Mouse (Mus musculus) T-cell, adult 2 months (primary cell): ENCODE measurements around the gene Ak6.

Experiments used
- DNase-seq: peaks from one replicate; pipeline ENCODE4 v3.0.0; 2022; ENCODE audit warnings: low spot score

The Ak6 gene

GRCm38 (mm10) chr13:100650550-100651438, at the start of gene Ak6, which contains the start of gene Rad17:
Gene Ak6 (plus strand): TSS chr13:100650979.
Gene Rad17 (minus strand): TSS chr13:100651051.
- peak; percentile 94 for DNase-seq

- DNase-seq = no peak
These were observed 49.7 kb upstream of the Ak6 start for GRCm38 (mm10) chr13:100601034-100601433.

GRCm38 (mm10) chr13:100602239-100602902, 48.4 kb upstream of the Ak6 start:
- no peak for DNase-seq

- DNase-seq = no peak
These were observed 47.6 kb upstream of the Ak6 start for GRCm38 (mm10) chr13:100603031-100603737.

- no peak for DNase-seq
These were observed 47.1 kb upstream of the Ak6 start for GRCm38 (mm10) chr13:100603738-100604095.

GRCm38 (mm10) chr13:100605845-100606244, 44.9 kb upstream of the Ak6 start:
- no peak for DNase-seq

GRCm38 (mm10) chr13:100607756-100608155, 43.0 kb upstream of the Ak6 start:
- no peak for DNase-seq

GRCm38 (mm10) chr13:100611266-100611665, 39.5 kb upstream of the Ak6 start:
- no peak for DNase-seq

GRCm38 (mm10) chr13:100612251-100612650, 38.5 kb upstream of the Ak6 start:
- no peak for DNase-seq

GRCm38 (mm10) chr13:100612903-100613302, 37.9 kb upstream of the Ak6 start:
- DNase-seq = no peak

- DNase-seq = peak; percentile 41
These were observed 34.3 kb upstream of the Ak6 start, which contains the start of gene Marveld2 for GRCm38 (mm10) chr13:100616181-100617087. Gene Marveld2 (minus strand): TSS chr13:100616971.

- no peak for DNase-seq
These were observed 33.2 kb upstream of the Ak6 start for GRCm38 (mm10) chr13:100617583-100617982.

GRCm38 (mm10) chr13:100622241-100622640, 28.5 kb upstream of the Ak6 start:
- DNase-seq = no peak

GRCm38 (mm10) chr13:100634106-100634691, 16.6 kb upstream of the Ak6 start:
- no peak for DNase-seq

GRCm38 (mm10) chr13:100642471-100643209, 8.1 kb upstream of the Ak6 start:
- DNase-seq = no peak

- no peak for DNase-seq
These were observed 2.6 kb upstream of the Ak6 start for GRCm38 (mm10) chr13:100648223-100648622.

GRCm38 (mm10) chr13:100651439-100652186, 834 bp downstream of the Ak6 start, which contains the start of gene Taf9:
Gene Taf9 (plus strand): TSS chr13:100651579.
- DNase-seq = peak; percentile 22

GRCm38 (mm10) chr13:100658091-100658490, 7.3 kb downstream of the Ak6 start:
- no peak for DNase-seq

GRCm38 (mm10) chr13:100659864-100660456, 9.2 kb downstream of the Ak6 start:
- peak; percentile 58 for DNase-seq
